Mouse (Mus musculus): Measurements from ENCODE around the gene Mycl. TPM values are rescaled to one million over a fixed set of nuclear protein-coding genes. Genes with fewer than 3 reads are reported as not detected.
"Not testable (repeated sequence)": the region's sequence is repeated elsewhere in the genome, so short reads cannot be mapped to it uniquely, and the experiment has no call there.

The Mycl gene
- polyA plus RNA-seq, 1 experiment from 2014 or later: 32.8 TPM

DNA sequence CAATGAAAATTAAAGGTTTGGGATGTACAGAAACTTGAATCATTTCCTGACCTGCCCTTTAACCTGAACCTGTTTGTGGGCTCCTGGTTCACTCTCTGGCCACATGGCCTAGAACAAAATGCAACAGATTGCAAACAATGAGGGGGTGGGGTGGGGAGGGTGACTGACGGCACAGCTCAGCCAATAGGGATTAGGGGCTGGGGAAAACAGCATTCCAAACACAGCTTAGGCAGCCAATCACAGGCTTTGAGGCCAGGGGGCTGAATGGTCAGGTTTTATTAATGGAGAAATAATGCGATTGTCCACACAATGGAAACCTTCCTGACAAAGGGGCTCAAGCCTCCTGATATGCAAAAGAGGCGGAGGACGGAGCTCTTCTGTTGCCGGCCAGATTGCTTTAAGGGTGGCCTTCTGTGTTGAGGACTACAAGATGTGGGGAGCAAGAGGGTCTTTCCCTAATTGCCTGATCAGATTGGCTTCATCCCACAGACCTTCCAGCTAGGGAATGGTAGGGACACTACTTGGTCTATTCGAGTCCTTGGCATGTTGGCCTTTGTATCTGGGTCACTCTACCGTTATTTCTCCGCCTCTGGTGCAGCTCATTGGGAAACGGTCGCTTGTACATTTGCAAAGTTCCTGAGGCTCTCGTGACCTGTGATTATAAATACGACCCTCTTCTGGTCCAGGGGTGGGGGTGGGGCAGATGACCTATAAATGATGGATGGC is 3.2 kb downstream of the Mycl start:
- peaks cover 33% of the 10 kb centered on the region for H3K4me1 ChIP-seq (ENCODE audit: control insufficient read depth, insufficient read depth, low read length)
- peak; percentile 52; the same call in 1 of the 2 replicates for ATAC-seq (ENCODE audit: insufficient number of reproducible peaks, low FRiP score, low TSS enrichment, low read depth)

GRCm38 (mm10) chr4:122999263-122999691 is 3.8 kb downstream of the Mycl start:
- no peak for ATAC-seq (ENCODE audit: insufficient number of reproducible peaks, low FRiP score, low TSS enrichment, low read depth)
- Histone ChIP-seq H3K36me3 (ENCODE audit: control insufficient read depth, insufficient read depth, low read length) (peaks cover 4% of the 10 kb centered on the region; the same call in 1 of the 2 replicates), H3K4me2 (ENCODE audit: low read depth, severe bottlenecking) (peak overlapping the region; percentile 94), H3K9me3 (ENCODE audit: control insufficient read depth, low read length) (no peaks in the 10 kb centered on the region), H3K9ac (ENCODE audit: low read length) (peak overlapping the region; percentile 40), H3K27me3 (ENCODE audit: control insufficient read depth, insufficient read depth, low read length) (no peaks in the 10 kb centered on the region), H3K4me1 (ENCODE audit: control insufficient read depth, insufficient read depth, low read length) (peaks cover 33% of the 10 kb centered on the region), H3K4me3 (ENCODE audit: low read depth, low read length) (peak overlapping the region; percentile 14; the same call in 1 of the 2 replicates), H3K27ac (replicated peaks; ENCODE audit: low read depth, low read length) (no peak overlapping the region)
- 12% methylated on average over 4 of the region's 4 CpGs for WGBS
- DNase-seq (ENCODE audit: low spot score): no peak

More for the DNA sequence above, 3.2 kb downstream of the Mycl start:
- Histone ChIP-seq H3K4me3 (ENCODE audit: low read depth, low read length) (peak overlapping the region; percentile 14), H3K9ac (ENCODE audit: low read length) (peak overlapping the region; percentile 40), H3K36me3 (ENCODE audit: control insufficient read depth, insufficient read depth, low read length) (peaks cover 4% of the 10 kb centered on the region; the same call in 1 of the 2 replicates), H3K27me3 (ENCODE audit: control insufficient read depth, insufficient read depth, low read length) (no peaks in the 10 kb centered on the region), H3K4me2 (ENCODE audit: low read depth, severe bottlenecking) (peak overlapping the region; percentile 94), H3K27ac (replicated peaks; ENCODE audit: low read depth, low read length) (no peak overlapping the region), H3K9me3 (ENCODE audit: control insufficient read depth, low read length) (no peaks in the 10 kb centered on the region)
- 8% methylated on average over 12 of the region's 12 CpGs for WGBS
- peak; percentile 78 for DNase-seq (ENCODE audit: low spot score)

- Histone ChIP-seq H3K4me3 (ENCODE audit: low read depth, low read length) (no peak overlapping the region), H3K36me3 (ENCODE audit: control insufficient read depth, insufficient read depth, low read length) (peaks cover 4% of the 10 kb centered on the region; the same call in 1 of the 2 replicates), H3K4me1 (ENCODE audit: control insufficient read depth, insufficient read depth, low read length) (peaks cover 33% of the 10 kb centered on the region), H3K4me2 (ENCODE audit: low read depth, severe bottlenecking) (no peak overlapping the region), H3K9ac (ENCODE audit: low read length) (no peak overlapping the region), H3K27ac (replicated peaks; ENCODE audit: low read depth, low read length) (no peak overlapping the region), H3K27me3 (ENCODE audit: control insufficient read depth, insufficient read depth, low read length) (no peaks in the 10 kb centered on the region), H3K9me3 (ENCODE audit: control insufficient read depth, low read length) (no peaks in the 10 kb centered on the region)
- WGBS: 76% methylated on average over 14 of the region's 14 CpGs
- DNase-seq (ENCODE audit: low spot score) (no peak), ATAC-seq (ENCODE audit: insufficient number of reproducible peaks, low FRiP score, low TSS enrichment, low read depth) (no peak)
These were observed 4.7 kb downstream of the Mycl start for GRCm38 (mm10) chr4:123000130-123000529.

DNA sequence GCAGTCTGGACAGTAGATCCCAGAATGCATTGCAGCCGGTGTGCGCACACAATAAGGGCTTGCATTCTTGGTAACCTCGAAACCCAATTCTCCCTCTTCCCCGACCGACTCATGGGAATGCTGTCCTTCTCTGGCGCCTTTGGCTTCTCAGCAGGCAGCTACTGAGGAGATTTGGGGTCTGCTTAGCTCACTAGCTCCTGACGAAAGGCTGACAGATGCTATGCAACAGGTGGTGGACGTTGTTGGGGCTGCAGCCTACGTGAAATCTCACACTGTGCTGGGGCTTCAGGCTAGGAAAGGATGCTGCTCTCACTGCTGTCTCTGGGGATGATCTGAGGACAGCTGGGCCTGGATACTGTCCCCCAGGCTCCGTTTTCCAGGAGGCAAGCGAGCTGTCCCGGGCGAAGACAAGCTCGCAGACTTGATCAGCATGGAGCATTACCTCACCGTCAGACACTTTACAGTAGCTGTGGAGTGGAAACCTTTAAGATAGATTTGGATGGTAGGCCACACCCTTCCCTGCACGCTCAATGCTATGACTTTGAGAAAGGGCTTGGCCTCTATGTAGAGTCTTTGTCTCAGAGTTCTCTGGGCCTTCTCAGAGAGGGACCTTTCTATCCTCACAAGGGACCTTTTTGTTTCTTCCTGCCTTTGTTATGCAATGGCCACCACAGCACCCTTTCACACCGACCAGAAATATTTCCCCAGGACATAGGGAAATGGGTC is 5.3 kb downstream of the Mycl start:
- Histone ChIP-seq H3K27ac (replicated peaks; ENCODE audit: low read depth, low read length) (no peak overlapping the region), H3K4me2 (ENCODE audit: low read depth, severe bottlenecking) (no peak overlapping the region), H3K9ac (ENCODE audit: low read length) (no peak overlapping the region), H3K4me3 (ENCODE audit: low read depth, low read length) (no peak overlapping the region), H3K27me3 (ENCODE audit: control insufficient read depth, insufficient read depth, low read length) (no peaks in the 10 kb centered on the region), H3K36me3 (ENCODE audit: control insufficient read depth, insufficient read depth, low read length) (peaks cover 4% of the 10 kb centered on the region; the same call in 1 of the 2 replicates), H3K9me3 (ENCODE audit: control insufficient read depth, low read length) (no peaks in the 10 kb centered on the region), H3K4me1 (ENCODE audit: control insufficient read depth, insufficient read depth, low read length) (peaks cover 33% of the 10 kb centered on the region)
- WGBS: 73% methylated on average over 17 of the region's 17 CpGs
- DNase-seq (ENCODE audit: low spot score): no peak
- ATAC-seq (ENCODE audit: insufficient number of reproducible peaks, low FRiP score, low TSS enrichment, low read depth): no peak

DNA sequence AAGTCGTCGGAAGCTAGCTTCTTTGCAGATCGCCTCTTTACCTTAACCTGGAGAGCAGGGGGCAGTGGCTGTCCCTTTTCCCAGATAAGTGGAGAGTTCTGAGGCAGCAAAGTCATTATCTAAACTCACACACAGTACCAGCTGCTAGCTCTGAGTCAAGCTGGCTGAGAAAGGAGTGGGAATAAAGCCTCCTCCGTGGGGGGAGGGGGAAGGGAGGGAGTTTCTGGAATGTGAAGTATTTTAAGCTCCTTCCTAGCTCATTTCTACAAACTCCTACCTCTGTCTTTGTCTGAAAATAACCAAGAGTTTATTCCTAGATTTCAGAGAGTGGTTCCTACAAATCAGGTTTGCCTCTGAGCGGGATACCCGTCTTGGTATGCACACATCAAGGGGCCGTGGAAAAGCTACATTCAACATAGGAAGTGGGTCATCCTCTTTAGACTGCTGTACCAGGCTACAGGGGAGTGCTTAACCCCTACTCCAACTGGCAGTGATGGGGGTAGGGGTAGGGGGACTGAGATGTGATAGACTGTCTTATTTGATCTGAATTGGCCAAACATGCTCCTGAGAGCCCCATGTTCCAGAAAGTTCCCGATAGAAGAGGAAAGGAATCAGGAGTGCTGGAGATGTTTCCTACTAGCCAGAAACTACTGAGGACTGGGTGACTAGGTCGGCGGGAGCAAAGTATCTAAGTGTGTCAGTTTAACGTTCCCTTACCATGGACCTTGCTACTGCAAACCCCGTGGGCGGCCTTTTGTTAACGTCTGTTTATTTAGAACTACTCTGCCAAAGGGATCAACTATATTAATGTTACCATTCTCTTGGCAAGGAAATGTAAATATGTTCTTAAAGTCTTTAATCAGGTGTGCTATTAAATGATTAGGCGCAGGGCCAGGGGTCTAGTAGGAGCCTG is 9.9 kb downstream of the Mycl start:
- whole genome bisulfite sequencing: 46% methylated on average over 15 of the region's 15 CpGs
- no peak overlapping the region for H3K4me2 ChIP-seq (ENCODE audit: low read depth, severe bottlenecking)

DNA sequence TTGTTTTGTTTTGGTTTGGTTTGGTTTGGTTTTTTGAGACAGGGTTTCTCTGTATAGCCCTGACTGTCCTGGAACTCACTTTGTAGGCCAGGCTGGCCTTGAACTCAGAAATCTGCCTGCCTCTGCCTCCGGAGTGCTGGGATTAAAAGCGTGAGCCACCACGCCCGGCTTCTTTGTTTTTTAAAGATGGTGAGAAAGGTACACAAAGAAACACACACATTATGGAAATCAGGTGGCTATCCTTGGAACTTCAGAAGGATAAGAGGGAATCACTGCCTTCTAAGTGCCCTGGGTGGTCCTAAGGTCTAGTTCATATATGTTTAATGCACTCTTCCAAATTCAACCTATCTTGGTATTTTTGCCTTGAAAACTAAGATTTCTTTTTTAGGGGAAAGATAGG is 17.0 kb downstream of the Mycl start:
- not testable (repeated sequence) for DNase-seq (ENCODE audit: low spot score); H3K36me3 ChIP-seq (ENCODE audit: control insufficient read depth, insufficient read depth, low read length); H3K4me2 ChIP-seq (ENCODE audit: low read depth, severe bottlenecking); H3K4me3 ChIP-seq (ENCODE audit: low read depth, low read length); H3K27me3 ChIP-seq (ENCODE audit: control insufficient read depth, insufficient read depth, low read length); ATAC-seq (ENCODE audit: insufficient number of reproducible peaks, low FRiP score, low TSS enrichment, low read depth); H3K27ac ChIP-seq (replicated peaks; ENCODE audit: low read depth, low read length); H3K9ac ChIP-seq (ENCODE audit: low read length); H3K4me1 ChIP-seq (ENCODE audit: control insufficient read depth, insufficient read depth, low read length); H3K9me3 ChIP-seq (ENCODE audit: control insufficient read depth, low read length)
- 93% methylated on average over 4 of the region's 4 CpGs for WGBS

More for the DNA sequence above, 9.9 kb downstream of the Mycl start:
- no peak overlapping the region for H3K27ac ChIP-seq (replicated peaks; ENCODE audit: low read depth, low read length)
- H3K4me3 ChIP-seq (ENCODE audit: low read depth, low read length): no peak overlapping the region
- ATAC-seq (ENCODE audit: insufficient number of reproducible peaks, low FRiP score, low TSS enrichment, low read depth) (no peak), DNase-seq (ENCODE audit: low spot score) (no peak)
- H3K9ac ChIP-seq (ENCODE audit: low read length): no peak overlapping the region
- peaks cover 7% of the 10 kb centered on the region; the same call in 1 of the 2 replicates for H3K4me1 ChIP-seq (ENCODE audit: control insufficient read depth, insufficient read depth, low read length)
- no peaks in the 10 kb centered on the region for H3K9me3 ChIP-seq (ENCODE audit: control insufficient read depth, low read length)
- no peaks in the 10 kb centered on the region for H3K27me3 ChIP-seq (ENCODE audit: control insufficient read depth, insufficient read depth, low read length)
- peaks cover 4% of the 10 kb centered on the region; the same call in 1 of the 2 replicates for H3K36me3 ChIP-seq (ENCODE audit: control insufficient read depth, insufficient read depth, low read length)

GRCm38 (mm10) chr4:123013346-123013945 is 18.0 kb downstream of the Mycl start:
- H3K4me3 ChIP-seq (ENCODE audit: low read depth, low read length): no peak overlapping the region
- H3K9me3 ChIP-seq (ENCODE audit: control insufficient read depth, low read length): no peaks in the 10 kb centered on the region
- no peaks in the 10 kb centered on the region for H3K4me1 ChIP-seq (ENCODE audit: control insufficient read depth, insufficient read depth, low read length)
- no peak overlapping the region for H3K9ac ChIP-seq (ENCODE audit: low read length)
- H3K27ac ChIP-seq (replicated peaks; ENCODE audit: low read depth, low read length): no peak overlapping the region
- 73% methylated on average over 5 of the region's 5 CpGs for WGBS
- DNase-seq (ENCODE audit: low spot score): no peak
- ATAC-seq (ENCODE audit: insufficient number of reproducible peaks, low FRiP score, low TSS enrichment, low read depth): no peak
- H3K36me3 ChIP-seq (ENCODE audit: control insufficient read depth, insufficient read depth, low read length): no peaks in the 10 kb centered on the region
- no peak overlapping the region for H3K4me2 ChIP-seq (ENCODE audit: low read depth, severe bottlenecking)
- H3K27me3 ChIP-seq (ENCODE audit: control insufficient read depth, insufficient read depth, low read length): no peaks in the 10 kb centered on the region

Data from limb, embryonic 11.5 days (tissue).